Mouse (Mus musculus) embryo, embryonic 9.5 days (tissue): ENCODE measurements around the gene Anp32e.

Source experiments
- DNase-seq: peaks from one replicate; pipeline ENCODE4 v3.0.0-alpha.2; 2017; ENCODE audit errors: extremely low spot score

Gene Anp32e

DNA sequence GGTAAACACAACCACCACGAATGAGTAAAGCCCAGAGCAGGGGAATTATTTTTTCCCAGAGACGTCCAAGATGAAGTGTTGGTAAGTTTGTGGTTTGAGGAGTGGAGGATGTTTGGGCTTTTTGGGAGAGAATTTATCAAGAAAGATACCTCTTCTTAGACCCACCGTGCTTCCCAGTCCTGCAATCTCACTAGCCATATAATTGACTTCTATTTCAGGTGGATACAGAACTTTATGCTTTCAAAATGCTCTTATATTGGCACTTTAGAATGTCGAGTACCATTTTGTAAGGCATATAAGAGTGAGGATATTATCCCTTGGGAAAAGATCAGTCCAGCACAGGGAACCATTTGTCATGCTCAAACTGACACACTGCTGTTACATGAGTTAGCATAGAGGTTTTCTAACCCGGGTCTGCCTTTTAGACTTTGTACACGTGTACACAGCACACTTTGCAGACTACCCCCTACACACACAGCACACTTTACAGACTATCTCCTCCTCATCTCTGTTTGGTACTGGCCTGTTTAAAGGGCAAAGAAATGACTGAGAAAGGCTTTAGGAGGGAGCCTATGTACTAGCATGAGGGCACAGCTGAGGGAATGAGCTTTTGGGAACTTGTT lies 67.5 kb downstream of the Anp32e start:
- peak; percentile 33 for DNase-seq
